Comparison of ENCODE assay signal across 11 mouse cellular contexts in genomic region chr2:152726751-152727335, GRCm38 (mm10). TPM values are rescaled to one million over a fixed set of nuclear protein-coding genes. Genes with fewer than 3 reads are reported as not detected.
DNase-seq lines count a peak whose midpoint lies in the region; ATAC-seq and TF ChIP-seq lines count a peak whose summit lies in the region.
"Had no signal": no experiment of that assay in that cellular context is flagged by ENCODE, and none has a peak within 500 bp of the region (broad histone marks: within the 10 kb centered on the region; RNA-seq: fewer than 3 reads in every experiment).

No protein-coding gene starts in this region.

- peak; percentile 21 for DNase-seq in kidney, adult 18-20 months
- no peak for DNase-seq in kidney, adult 8-10 months
- peak; percentile 39 for DNase-seq in NIH3T3 (ENCODE audit: low read depth)
- DNase-seq in liver, postnatal 0 days = no peak
- DNase-seq in right cerebral cortex, postnatal 10 days (ENCODE audit: low spot score in 2 of 2) = no peak
- DNase-seq in thymus, postnatal 36 days = no peak
- no peak for DNase-seq in cerebellum, adult 8-10 months
- DNase-seq: cerebellum, postnatal 10 days; thymus, postnatal 14 days had no signal

- ATAC-seq in heart, embryonic 16.5 days (replicated peaks; ENCODE audit: extremely low read depth, insufficient read depth, low FRiP score) = no peak
- no peak for ATAC-seq in liver, postnatal 0 days
- ATAC-seq: Patski had no signal

- no peaks in the 10 kb centered on the region for H3K36me3 ChIP-seq in heart, embryonic 16.5 days (ENCODE audit: control insufficient read depth, insufficient read depth)
- no peaks in the 10 kb centered on the region for H3K36me3 ChIP-seq in liver, postnatal 0 days (replicated peaks; ENCODE audit: insufficient read depth, low read length)

- H3K27me3 ChIP-seq in heart, embryonic 16.5 days (ENCODE audit: control insufficient read depth, insufficient read depth, low read length) = no peaks in the 10 kb centered on the region
- peaks cover 8% of the 10 kb centered on the region for H3K27me3 ChIP-seq in liver, postnatal 0 days (ENCODE audit: insufficient read depth, low read length)
- H3K27me3 ChIP-seq: Patski had no signal

- no peak overlapping the region for H3K4me3 ChIP-seq in heart, embryonic 16.5 days (ENCODE audit: low read length)
- H3K4me3 ChIP-seq in liver, postnatal 0 days (ENCODE audit: low read depth, low read length) = no peak overlapping the region

- 52% methylated on average over 6 of the region's 6 CpGs for WGBS in heart, embryonic 16.5 days
- 40% methylated on average over 6 of the region's 6 CpGs for WGBS in liver, postnatal 0 days (ENCODE audit: insufficient replicate concordance)

- peak overlapping the region; percentile 24; the same call in 1 of the 2 replicates for H3K9ac ChIP-seq in heart, embryonic 16.5 days (ENCODE audit: low read length)
- no peak overlapping the region; the same call in 1 of the 2 replicates for H3K9ac ChIP-seq in liver, postnatal 0 days (replicated peaks)

- no peak for TF ChIP-seq EP300 in liver, postnatal 0 days (IDR thresholded peaks at IDR 0.05; ENCODE audit: low read depth)

- peak overlapping the region; percentile 85 for H3K27ac ChIP-seq in heart, embryonic 16.5 days (ENCODE audit: low read length)
- peak overlapping the region; percentile 55; the same call in 1 of the 2 replicates for H3K27ac ChIP-seq in liver, postnatal 0 days (ENCODE audit: low read depth)

- H3K4me2 ChIP-seq in heart, embryonic 16.5 days (ENCODE audit: low read depth, low read length) = no peak overlapping the region
- no peak overlapping the region for H3K4me2 ChIP-seq in liver, postnatal 0 days (ENCODE audit: low read depth, low read length)

- TF ChIP-seq CTCF in liver, postnatal 0 days (IDR thresholded peaks at IDR 0.05; ENCODE audit: low read depth) = no peak

- peaks cover 36% of the 10 kb centered on the region for H3K4me1 ChIP-seq in heart, embryonic 16.5 days (ENCODE audit: control insufficient read depth, insufficient read depth, low read length)
- H3K4me1 ChIP-seq in liver, postnatal 0 days (ENCODE audit: insufficient read depth) = peaks cover 31% of the 10 kb centered on the region

- no peaks in the 10 kb centered on the region for H3K9me3 ChIP-seq in heart, embryonic 16.5 days (replicated peaks; ENCODE audit: control insufficient read depth, low read length)
- H3K9me3 ChIP-seq in liver, postnatal 0 days (ENCODE audit: low read length) = no peaks in the 10 kb centered on the region

RNA-seq across cellular contexts. Expression of gene Id1, which starts 9.2 kb away (rescaled TPM):
- 56.3 and 64.5 TPM in 2 replicates for polyA plus RNA-seq in heart, embryonic 16.5 days (2015; fragmentation: Nextera tagmentation; extraction: Ambion mirVana)
- 39.7 and 40.4 TPM in 2 replicates for polyA plus RNA-seq in liver, postnatal 0 days (2015; fragmentation: Nextera tagmentation; extraction: Ambion mirVana)

RNA-seq across cellular contexts. Expression of gene Cox4i2, which starts 27.1 kb away (rescaled TPM):
- polyA plus RNA-seq in heart, embryonic 16.5 days (2015; fragmentation: Nextera tagmentation; extraction: Ambion mirVana) = 26.7 and 30.9 TPM in 2 replicates
- polyA plus RNA-seq in liver, postnatal 0 days (2015; fragmentation: Nextera tagmentation; extraction: Ambion mirVana) = 0.56 and 1.0 TPM in 2 replicates

RNA-seq across cellular contexts. Expression of gene Mcts2, which starts 40.0 kb away (rescaled TPM):
- 18.9 and 19.2 TPM in 2 replicates for polyA plus RNA-seq in heart, embryonic 16.5 days (2015; fragmentation: Nextera tagmentation; extraction: Ambion mirVana)
- 12.8 TPM in 2 replicates for polyA plus RNA-seq in liver, postnatal 0 days (2015; fragmentation: Nextera tagmentation; extraction: Ambion mirVana)

RNA-seq across cellular contexts. Expression of gene H13, which starts 57.6 kb away (rescaled TPM):
- polyA plus RNA-seq in heart, embryonic 16.5 days (2015; fragmentation: Nextera tagmentation; extraction: Ambion mirVana) = 76.4 and 81.7 TPM in 2 replicates
- 61.0 and 63.8 TPM in 2 replicates for polyA plus RNA-seq in liver, postnatal 0 days (2015; fragmentation: Nextera tagmentation; extraction: Ambion mirVana)

Comparison
In these comparisons a context has a peak if more than half of its experiments do, and no peak if none do; other contexts are left out.
1. DNase-seq: peak in kidney, adult 18-20 months (single experiment) and NIH3T3 (single experiment); none in kidney, adult 8-10 months (0 of 2), liver, postnatal 0 days (single experiment), right cerebral cortex, postnatal 10 days (0 of 2), thymus, postnatal 36 days (0 of 2) and cerebellum, adult 8-10 months (single experiment).
2. RNA of gene Cox4i2, which starts 27.1 kb away (polyA plus RNA-seq): 26.7 to 30.9 TPM in heart, embryonic 16.5 days; 0.56 to 1.0 TPM in liver, postnatal 0 days; every median in the first group is over 10 times any median in the second.